Mouse (Mus musculus) cerebellum, adult 2 months (tissue): ENCODE measurements at regions not wholly inside any gene's neighbourhood (a gene's known extent, or its start where the extent isn't known, plus 50 kb on each side); places are given as distances from the start of the nearest gene placed in this dataset.
A peak's percentile ranks its signal among the peaks of the same experiment; 100 is the strongest.

ENCODE experiments used
- DNase-seq, 2 experiments: peaks; one replicate each; pipeline ENCODE4 v3.0.0; 2021
- H3K27ac ChIP-seq: fragments of 200-500 bp; 2 replicates; pipeline ENCODE4 v1.5.1; 2012; ENCODE audit warnings: low read length, control low read depth, inconsistent platforms; ENCODE audit not compliant: insufficient read depth
- H3K27me3 ChIP-seq: fragments of 200-500 bp; 2 replicates; pipeline ENCODE4 v1.6.1; 2012; ENCODE audit warnings: inconsistent platforms, mild to moderate bottlenecking, low read length, moderate library complexity; ENCODE audit not compliant: control insufficient read depth, insufficient read depth
- H3K4me1 ChIP-seq: fragments of 200-500 bp; 2 replicates; pipeline ENCODE4 v1.6.1; 2011; ENCODE audit warnings: low read length; ENCODE audit not compliant: control insufficient read depth, insufficient read depth
- H3K4me3 ChIP-seq: fragments of 200-500 bp; replicated peaks from 2 replicates; pipeline ENCODE3; 2011; ENCODE audit warnings: mild to moderate bottlenecking, low read depth, low read length, control low read depth; ENCODE audit not compliant: insufficient read depth
- CTCF ChIP-seq: fragments of 200-500 bp; IDR thresholded peaks from 2 replicates; pipeline ENCODE4 v1.5.1; 2011; ENCODE audit warnings: low read depth, mild to moderate bottlenecking, control low read depth, low read length, moderate library complexity, borderline replicate concordance; ENCODE audit not compliant: insufficient read depth
- POLR2A ChIP-seq: fragments of 200-500 bp; IDR thresholded peaks from 2 replicates; pipeline ENCODE4 v1.6.1; 2011; ENCODE audit warnings: low read length, control low read depth, borderline replicate concordance; ENCODE audit not compliant: insufficient read depth
- WGBS: fragments of 180-500 bp; shearing (Covaris S2); methylation state at CpG from one replicate; pipeline ENCODE4 v1.1.7; 2018; 5-methylcytosine and 5-hydroxymethylcytosine counted together

- H3K4me1 ChIP-seq, result no peaks in the 10 kb centered on the region
- 68% methylated on average over 13 of the region's 13 CpGs for WGBS
- H3K4me3 ChIP-seq, result no peak overlapping the region
- TF ChIP-seq POLR2A (no peak), CTCF (no peak)
- H3K27me3 ChIP-seq, result no peaks in the 10 kb centered on the region; the same call in 1 of the 2 replicates
- DNase-seq, result no peak
- H3K27ac ChIP-seq, result no peak overlapping the region
Observed at GRCm38 (mm10) chr12:27138663-27139633, 203.4 kb downstream of the Sox11 start.

- WGBS, result 77% methylated on average over 10 of the region's 10 CpGs
- Histone ChIP-seq H3K27me3 (no peaks in the 10 kb centered on the region; the same call in 1 of the 2 replicates), H3K4me1 (no peaks in the 10 kb centered on the region), H3K4me3 (no peak overlapping the region), H3K27ac (no peak overlapping the region)
- DNase-seq, result no peak
- TF ChIP-seq POLR2A (no peak), CTCF (no peak)
Observed at GRCm38 (mm10) chr12:27135997-27136559, 206.3 kb downstream of the Sox11 start.

DNA sequence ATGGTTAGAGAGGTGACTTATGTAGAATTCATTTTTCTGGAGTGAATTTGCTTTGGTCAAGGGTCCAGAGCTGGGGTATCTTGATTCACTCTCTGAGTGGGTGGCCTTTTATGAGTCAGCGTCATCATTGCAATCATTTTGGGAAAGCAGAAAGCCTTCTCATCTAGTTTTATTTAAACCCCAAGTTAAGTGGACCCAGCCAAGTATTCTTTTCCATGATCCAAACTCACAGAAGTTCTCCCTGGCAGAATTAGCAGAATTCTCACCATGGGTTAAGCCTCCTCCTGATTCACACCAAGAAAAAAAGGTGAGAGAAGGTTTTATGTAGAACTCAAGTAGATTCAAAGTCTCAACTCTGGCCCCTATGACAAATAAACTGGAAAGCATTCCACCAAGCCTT is 211.8 kb downstream of the Sox11 start:
- H3K27ac ChIP-seq, result no peak overlapping the region
- TF ChIP-seq POLR2A (no peak), CTCF (no peak)
- WGBS, result 94% methylated on average over 1 of the region's 1 CpGs
- no peak for DNase-seq
- no peak overlapping the region for H3K4me3 ChIP-seq
- no peaks in the 10 kb centered on the region for H3K4me1 ChIP-seq
- no peaks in the 10 kb centered on the region for H3K27me3 ChIP-seq

DNA sequence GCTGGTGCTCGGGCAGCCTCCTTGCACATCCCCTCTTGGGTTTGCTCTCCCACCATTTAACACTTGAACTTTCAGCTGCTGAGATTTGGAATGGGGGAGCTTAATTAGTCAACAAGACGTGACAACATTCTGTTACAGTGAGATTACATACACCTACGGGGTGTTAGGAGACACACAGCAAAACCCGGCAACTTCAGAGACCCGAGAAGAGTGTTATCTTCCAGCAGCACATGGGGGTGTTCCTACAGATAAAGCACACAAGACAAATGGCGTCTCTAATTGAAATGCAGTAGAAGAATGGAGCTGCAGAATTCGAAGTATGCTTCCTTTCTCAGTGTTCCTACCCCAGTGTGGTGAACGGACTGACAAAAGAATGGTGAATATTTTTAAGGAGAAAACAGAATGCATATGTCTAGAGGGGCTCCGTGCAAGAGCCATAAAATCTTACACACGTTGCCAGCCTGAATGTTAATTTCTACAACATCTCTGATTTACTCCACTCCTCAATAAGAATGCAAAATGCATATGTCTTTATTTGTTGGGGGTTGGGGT is 215.2 kb downstream of the Sox11 start:
- WGBS, result 62% methylated on average over 10 of the region's 10 CpGs
- Histone ChIP-seq H3K27me3 (no peaks in the 10 kb centered on the region; the same call in 1 of the 2 replicates), H3K4me3 (no peak overlapping the region), H3K4me1 (no peaks in the 10 kb centered on the region), H3K27ac (no peak overlapping the region)
- no peak for DNase-seq
- TF ChIP-seq POLR2A, result no peak
- no peak for TF ChIP-seq CTCF

DNA sequence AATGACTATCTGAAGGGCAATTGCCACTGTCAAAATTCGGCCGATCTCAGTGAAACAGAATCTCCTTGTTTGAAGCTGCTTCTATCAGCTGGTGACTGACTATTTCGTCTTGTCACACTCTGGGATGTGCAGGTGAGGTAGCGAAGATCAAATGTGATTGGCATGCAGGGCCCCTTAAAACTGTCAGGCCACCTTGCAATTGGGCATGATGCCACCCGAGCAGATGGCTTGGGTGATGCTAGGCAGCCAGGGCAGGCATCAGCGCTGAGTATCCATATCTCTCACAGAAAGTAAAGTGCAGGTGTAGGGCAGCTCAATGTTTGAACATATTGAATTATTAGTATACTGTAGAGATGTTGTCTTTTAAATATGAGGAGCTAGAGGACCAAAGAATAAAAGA is 223.8 kb downstream of the Sox11 start:
- TF ChIP-seq CTCF (no peak), POLR2A (no peak)
- peaks cover 16% of the 10 kb centered on the region for H3K4me1 ChIP-seq
- no peaks in the 10 kb centered on the region; the same call in 1 of the 2 replicates for H3K27me3 ChIP-seq
- no peak overlapping the region for H3K27ac ChIP-seq
- 12% methylated on average over 6 of the region's 6 CpGs for WGBS
- H3K4me3 ChIP-seq, result no peak overlapping the region
- DNase-seq, result peak; percentile 59 to 70

DNA sequence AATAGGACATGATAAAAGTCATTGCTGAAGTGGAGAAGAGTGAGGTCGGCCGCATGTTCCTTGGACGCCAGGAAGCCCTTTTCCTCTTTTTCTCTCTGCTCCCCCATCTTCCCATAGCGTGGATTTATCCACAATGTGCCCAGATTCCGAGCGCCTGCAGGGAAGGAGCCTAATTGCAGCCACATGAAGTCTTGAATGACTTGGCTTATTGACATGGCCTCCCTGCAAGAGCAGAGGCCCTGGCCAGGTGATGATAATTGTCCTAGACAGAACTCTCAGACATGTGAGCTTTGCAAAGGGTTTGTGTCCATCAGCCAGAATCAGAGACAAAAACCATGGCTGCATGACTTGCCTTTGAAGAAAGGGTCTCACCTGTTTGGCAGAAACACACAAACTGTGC is 227.0 kb downstream of the Sox11 start:
- TF ChIP-seq CTCF (no peak), POLR2A (no peak)
- H3K27me3 ChIP-seq, result no peaks in the 10 kb centered on the region; the same call in 1 of the 2 replicates
- WGBS, result 5% methylated on average over 6 of the region's 6 CpGs

DNA sequence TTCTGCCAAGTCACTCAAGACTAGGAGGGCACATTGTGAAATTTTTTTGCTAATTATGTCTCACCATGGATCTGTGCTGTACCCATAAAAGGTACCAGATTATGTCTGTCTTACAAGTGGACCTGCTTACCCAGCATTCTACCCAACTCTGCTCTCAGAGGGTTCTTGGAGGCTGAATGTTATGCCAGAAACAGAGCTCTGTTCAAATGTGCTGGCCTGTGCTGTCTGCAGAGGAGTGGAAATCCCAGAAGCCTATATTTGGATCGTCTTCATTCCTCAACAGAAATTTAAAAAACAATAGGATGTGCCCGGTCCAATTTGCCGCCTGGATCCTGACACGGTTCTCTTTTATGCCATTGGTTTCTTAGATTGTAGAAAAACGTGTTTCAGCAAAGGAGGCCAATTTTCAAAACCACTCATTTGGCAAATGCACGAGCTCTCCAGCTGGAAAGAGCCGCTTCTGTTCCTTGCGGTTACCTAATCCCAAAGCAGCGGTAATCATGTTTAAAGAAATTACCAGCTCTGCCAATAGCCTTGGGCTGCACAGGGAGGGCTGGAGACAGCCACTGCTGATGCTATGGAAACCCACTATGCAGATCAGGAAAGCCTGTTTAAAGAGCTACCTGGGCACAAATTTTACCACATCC is 237.3 kb downstream of the Sox11 start:
- H3K27ac ChIP-seq, result no peak overlapping the region
- TF ChIP-seq POLR2A (no peak), CTCF (no peak)
- no peaks in the 10 kb centered on the region for H3K4me1 ChIP-seq
- 18% methylated on average over 9 of the region's 9 CpGs for WGBS
- no peaks in the 10 kb centered on the region; the same call in 1 of the 2 replicates for H3K27me3 ChIP-seq
- DNase-seq, result no peak
- H3K4me3 ChIP-seq, result no peak overlapping the region

More for the DNA sequence above, 227.0 kb downstream of the Sox11 start:
- Histone ChIP-seq H3K4me3 (no peak overlapping the region), H3K27ac (no peak overlapping the region), H3K4me1 (peaks cover 16% of the 10 kb centered on the region)
- DNase-seq, result peak; percentile 18 to 43
